In the genomic region with DNA sequence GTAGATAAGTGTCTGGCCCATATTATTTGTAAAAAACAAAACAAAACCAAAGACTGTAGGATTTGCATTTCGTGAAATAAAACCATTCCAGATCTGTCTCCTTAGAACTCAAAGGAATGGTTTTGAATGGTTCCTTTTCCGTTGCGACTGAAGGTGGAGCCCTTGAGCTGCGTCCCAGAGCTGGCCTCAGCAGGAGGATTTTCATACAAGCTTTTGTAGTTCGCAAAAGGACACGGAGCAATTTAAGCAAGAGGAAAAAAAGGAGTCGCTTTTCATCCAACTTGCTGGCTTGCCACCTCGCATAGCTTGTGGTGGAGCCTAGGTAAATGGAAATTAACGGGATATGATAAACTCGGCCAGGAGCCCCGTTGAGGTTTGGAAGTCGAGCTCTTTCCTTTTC, we compare ENCODE assay signal across 7 mouse cellular contexts.
DNase-seq lines count a peak whose midpoint lies in the region; ATAC-seq and TF ChIP-seq lines count a peak whose summit lies in the region.

No protein-coding gene starts in this region.

- DNase-seq in Muller cell, postnatal 12 days (ENCODE audit: inconsistent ontology term) = peak; percentile 43
- DNase-seq in brain, embryonic 14.5 days (ENCODE audit: low read depth) = peak; percentile 92
- peak; percentile 74 for DNase-seq in forebrain, embryonic 11.5 days (ENCODE audit: low spot score)
- peak; percentile 56 for DNase-seq in left cerebral cortex, adult 11 months (ENCODE audit: low spot score)
- DNase-seq in midbrain, embryonic 10.5 days (ENCODE audit: low spot score) = peak; percentile 62

- no peak overlapping the region for H3K27ac ChIP-seq in forebrain, embryonic 11.5 days (ENCODE audit: low read depth, low read length)
- no peak overlapping the region for H3K27ac ChIP-seq in hindbrain, embryonic 16.5 days (ENCODE audit: low read depth, low read length)
- no peak overlapping the region for H3K27ac ChIP-seq in midbrain, embryonic 10.5 days (replicated peaks)
- H3K27ac ChIP-seq in stomach, embryonic 15.5 days = no peak overlapping the region

- H3K27me3 ChIP-seq in forebrain, embryonic 11.5 days (ENCODE audit: control insufficient read depth, insufficient read depth, low read length) = no peaks in the 10 kb centered on the region
- no peaks in the 10 kb centered on the region for H3K27me3 ChIP-seq in hindbrain, embryonic 16.5 days (replicated peaks; ENCODE audit: control insufficient read depth, insufficient read depth, low read length)
- no peaks in the 10 kb centered on the region for H3K27me3 ChIP-seq in midbrain, embryonic 10.5 days (ENCODE audit: low read depth, poor library complexity, severe bottlenecking)
- H3K27me3 ChIP-seq in stomach, embryonic 15.5 days (replicated peaks) = no peaks in the 10 kb centered on the region

- peak overlapping the region; percentile 48; the same call in 1 of the 2 replicates for H3K4me2 ChIP-seq in forebrain, embryonic 11.5 days (ENCODE audit: low read depth, low read length, severe bottlenecking)
- H3K4me2 ChIP-seq in hindbrain, embryonic 16.5 days (ENCODE audit: low read length) = peak overlapping the region; percentile 68
- H3K4me2 ChIP-seq in stomach, embryonic 15.5 days = peak overlapping the region; percentile 49

- no peaks in the 10 kb centered on the region for H3K4me1 ChIP-seq in forebrain, embryonic 11.5 days (replicated peaks; ENCODE audit: control insufficient read depth, insufficient read depth, low read length)
- H3K4me1 ChIP-seq in hindbrain, embryonic 16.5 days (ENCODE audit: control insufficient read depth, insufficient read depth, low read depth, low read length) = no peaks in the 10 kb centered on the region
- peaks cover 6% of the 10 kb centered on the region; the same call in 1 of the 2 replicates for H3K4me1 ChIP-seq in midbrain, embryonic 10.5 days
- no peaks in the 10 kb centered on the region for H3K4me1 ChIP-seq in stomach, embryonic 15.5 days

- no peaks in the 10 kb centered on the region for H3K9me3 ChIP-seq in forebrain, embryonic 11.5 days (ENCODE audit: control insufficient read depth, low read length)
- H3K9me3 ChIP-seq in hindbrain, embryonic 16.5 days (ENCODE audit: control insufficient read depth, low read length) = no peaks in the 10 kb centered on the region
- no peaks in the 10 kb centered on the region for H3K9me3 ChIP-seq in midbrain, embryonic 10.5 days (replicated peaks)
- no peaks in the 10 kb centered on the region for H3K9me3 ChIP-seq in stomach, embryonic 15.5 days

- peak overlapping the region; percentile 21 for H3K4me3 ChIP-seq in forebrain, embryonic 11.5 days (ENCODE audit: low read depth, low read length)
- peak overlapping the region; percentile 38 for H3K4me3 ChIP-seq in hindbrain, embryonic 16.5 days (ENCODE audit: low read length)
- H3K4me3 ChIP-seq in midbrain, embryonic 10.5 days = peak overlapping the region; percentile 44
- H3K4me3 ChIP-seq in stomach, embryonic 15.5 days (replicated peaks) = peak overlapping the region; percentile 24

- TF ChIP-seq POLR2A in brain, embryonic 14.5 days (IDR thresholded peaks at IDR 0.05; ENCODE audit: borderline replicate concordance, extremely low read depth, insufficient read depth, insufficient read length, poor library complexity, severe bottlenecking) = no peak

- no peak overlapping the region; the same call in 1 of the 2 replicates for H3K9ac ChIP-seq in forebrain, embryonic 11.5 days (ENCODE audit: low read length)
- H3K9ac ChIP-seq in hindbrain, embryonic 16.5 days (ENCODE audit: low read depth, low read length) = peak overlapping the region; percentile 53; the same call in 1 of the 2 replicates
- H3K9ac ChIP-seq in stomach, embryonic 15.5 days = no peak overlapping the region

- peak; percentile 94 for TF ChIP-seq CTCF in brain, embryonic 14.5 days (IDR thresholded peaks at IDR 0.05; ENCODE audit: borderline replicate concordance, extremely low read depth, insufficient read depth, insufficient read length)

- 3% methylated on average over 12 of the region's 12 CpGs for WGBS in forebrain, embryonic 11.5 days
- WGBS in hindbrain, embryonic 16.5 days = under 1% methylated on average over 12 of the region's 12 CpGs
- 4% methylated on average over 12 of the region's 12 CpGs for WGBS in midbrain, embryonic 10.5 days
- 5% methylated on average over 12 of the region's 12 CpGs for WGBS in stomach, embryonic 15.5 days

- no peaks in the 10 kb centered on the region for H3K36me3 ChIP-seq in forebrain, embryonic 11.5 days (ENCODE audit: control insufficient read depth, insufficient read depth, low read length)
- no peaks in the 10 kb centered on the region for H3K36me3 ChIP-seq in hindbrain, embryonic 16.5 days (ENCODE audit: control insufficient read depth, insufficient read depth, low read length)
- no peaks in the 10 kb centered on the region for H3K36me3 ChIP-seq in midbrain, embryonic 10.5 days
- no peaks in the 10 kb centered on the region for H3K36me3 ChIP-seq in stomach, embryonic 15.5 days

- peak; percentile 81 for ATAC-seq in forebrain, embryonic 11.5 days (replicated peaks; ENCODE audit: low FRiP score)
- ATAC-seq in hindbrain, embryonic 16.5 days = peak; percentile 74; the same call in 1 of the 2 replicates
- ATAC-seq in stomach, embryonic 15.5 days (ENCODE audit: insufficient read depth, low FRiP score, low read depth) = no peak
